Mouse (Mus musculus): ENCODE measurements at regions not wholly inside any gene's neighbourhood (a gene's known extent, or its start where the extent isn't known, plus 50 kb on each side); places are given as distances from the start of the nearest gene placed in this dataset.

GRCm38 (mm10) chr14:100610017-100610760 is 325.7 kb upstream of the Klf12 start:
- TF ChIP-seq CTCF (IDR thresholded peaks at IDR 0.05) = no peak
- no peak for TF ChIP-seq EP300 (IDR thresholded peaks at IDR 0.05; ENCODE audit: insufficient read depth, low read depth, low read length)
- TF ChIP-seq POLR2A (IDR thresholded peaks at IDR 0.05; ENCODE audit: insufficient read depth, low read depth, low read length) = no peak

Data from heart, adult 2 months (tissue).